In the genomic region with DNA sequence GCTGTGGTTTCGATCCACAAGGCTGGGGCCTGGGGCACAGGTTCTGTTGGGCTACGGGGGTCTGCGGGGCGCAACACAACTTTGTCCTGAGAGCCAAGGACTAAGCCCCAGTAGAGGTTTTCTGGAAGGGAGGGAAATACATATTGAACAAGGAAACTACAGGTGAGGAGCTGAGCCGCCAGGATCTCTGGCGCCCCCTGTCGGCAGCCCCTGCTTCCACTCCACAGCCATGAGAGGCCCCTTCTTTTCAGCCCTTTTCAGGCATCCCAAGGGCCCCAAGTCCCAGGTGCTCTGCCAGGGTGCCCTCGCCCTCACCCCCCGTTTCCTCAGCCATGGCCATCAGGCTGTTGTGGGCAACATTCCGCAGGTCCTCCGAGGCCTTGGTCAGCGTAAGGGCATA, we compare ENCODE assay signal across 11 mouse cellular contexts. TPM values are rescaled to one million over a fixed set of nuclear protein-coding genes. Genes with fewer than 3 reads are reported as not detected.
DNase-seq lines count a peak whose midpoint lies in the region; TF ChIP-seq lines count a peak whose summit lies in the region.
"Not testable (repeated sequence)": the region's sequence is repeated elsewhere in the genome, so short reads cannot be mapped to it uniquely, and the experiment has no call there.
"Had no signal": no experiment of that assay in that cellular context is flagged by ENCODE, and none has a peak within 500 bp of the region (broad histone marks: within the 10 kb centered on the region; RNA-seq: fewer than 3 reads in every experiment).

No protein-coding gene starts in this region.

- not testable (repeated sequence) for H3K79me2 ChIP-seq in heart, adult 2 months (replicated peaks; ENCODE audit: control insufficient read depth, insufficient read depth, low read length)

- not testable (repeated sequence) for H3K27ac ChIP-seq in cortical plate, adult 2 months (ENCODE audit: insufficient read depth, low read length); heart, adult 2 months

- not testable (repeated sequence) for H3K27me3 ChIP-seq in E14TG2a.4 (ENCODE audit: insufficient read depth, low read length); heart, adult 2 months (ENCODE audit: control insufficient read depth, insufficient read depth, low read length)

- peak; percentile 83 for TF ChIP-seq CTCF in E14TG2a.4 (conservative IDR thresholded peaks at IDR 0.05; ENCODE audit: low read length)
- TF ChIP-seq CTCF in cortical plate, adult 2 months (IDR thresholded peaks at IDR 0.05; ENCODE audit: extremely low read depth, insufficient read depth, low read length), result peak; percentile 48
- peak; percentile 82 for TF ChIP-seq CTCF in heart, adult 2 months (IDR thresholded peaks at IDR 0.05)
- TF ChIP-seq CTCF in lung, adult 2 months (IDR thresholded peaks at IDR 0.05; ENCODE audit: insufficient read depth, low read length), result peak; percentile 61

- not testable (repeated sequence) for TF ChIP-seq POLR2A in cortical plate, adult 2 months (IDR thresholded peaks at IDR 0.05; ENCODE audit: extremely low read depth, insufficient read depth, low read length); heart, adult 2 months (IDR thresholded peaks at IDR 0.05; ENCODE audit: insufficient read depth, low read depth, low read length); lung, adult 2 months (IDR thresholded peaks at IDR 0.05; ENCODE audit: borderline replicate concordance, extremely low read depth, low read depth, low read length)

- peaks cover 11% of the 10 kb centered on the region for H3K4me1 ChIP-seq in E14TG2a.4 (replicated peaks; ENCODE audit: low read depth, low read length)
- not testable (repeated sequence) for H3K4me1 ChIP-seq in cortical plate, adult 2 months (ENCODE audit: control insufficient read depth, insufficient read depth, low read length); heart, adult 2 months (ENCODE audit: control insufficient read depth, insufficient read depth, low read length); lung, adult 2 months (ENCODE audit: control insufficient read depth, insufficient read depth, low read length)

- H3K9me3 ChIP-seq in E14TG2a.4 (ENCODE audit: low read length), result not testable (repeated sequence)

- DNase-seq in adrenal gland, postnatal 36 days, result peak; percentile 55 to 76
- peak; percentile 21 to 58 for DNase-seq in heart, adult 2 months
- peak; percentile 57 to 65 for DNase-seq in kidney, postnatal 4 days
- DNase-seq in lung, adult 2 months, result peak; percentile 37
- DNase-seq in retina, postnatal 1 day, result peak; percentile 30
- DNase-seq in thymus, postnatal 25 days, result peak; percentile 40

- intact Hi-C loops in heart, adult 2 months (cut with DNase I), result loop anchor here (2.0 kb wide), 1 partner anchor 81 kb away; no protein-coding TSS in a partner anchor

- WGBS in heart, adult 2 months, result 58% methylated on average over 12 of the region's 12 CpGs
- 61% methylated on average over 12 of the region's 12 CpGs for WGBS in lung, adult 2 months

- H3K36me3 ChIP-seq in E14TG2a.4 (ENCODE audit: insufficient read depth, low read length); heart, adult 2 months (ENCODE audit: control insufficient read depth, insufficient read depth, low read length): not testable (repeated sequence)

- H3K9ac ChIP-seq in heart, adult 2 months (ENCODE audit: low read depth, low read length), result not testable (repeated sequence)

- not testable (repeated sequence) for TF ChIP-seq EP300 in heart, adult 2 months (IDR thresholded peaks at IDR 0.05; ENCODE audit: insufficient read depth, low read depth, low read length)

- not testable (repeated sequence) for H3K4me3 ChIP-seq in E14TG2a.4 (replicated peaks; ENCODE audit: low read length); cortical plate, adult 2 months (ENCODE audit: insufficient read depth, low read length); heart, adult 2 months; lung, adult 2 months (replicated peaks; ENCODE audit: extremely low read depth, low read depth, low read length)

RNA-seq across cellular contexts. Expression of a gene that starts 9.4 kb away (rescaled TPM):
- total RNA-seq in adrenal gland, postnatal 36 days (2021), result 1,000 to 10,000 TPM; 6,006 to 9,312 TPM
- not detected in 2 replicates for polyA plus RNA-seq in cortical plate, adult 2 months (2012; rRNA removed)
- total RNA-seq in heart, adult 2 months (2021), result not detected
- polyA plus RNA-seq in heart, adult 2 months (2012; rRNA removed), result 0.09 and 0.20 TPM in 2 replicates
- 0.19 and 0.27 TPM in 2 replicates for polyA plus RNA-seq in lung, adult 2 months (2012; rRNA removed)
- polyA plus RNA-seq: embryonic facial prominence, embryonic 12.5 days; heart, embryonic 16.5 days; midbrain, embryonic 10.5 days had no signal

RNA-seq across cellular contexts. Expression of a gene that starts 23.0 kb away (rescaled TPM):
- total RNA-seq in adrenal gland, postnatal 36 days (2021), result 10 to 100 TPM; 35.8 to 57.5 TPM
- polyA plus RNA-seq in cortical plate, adult 2 months (2012; rRNA removed), result 80.0 and 80.7 TPM in 2 replicates
- total RNA-seq in heart, adult 2 months (2021), result 1 to 10 TPM; 8.5 to 9.5 TPM
- 14.1 and 17.3 TPM in 2 replicates for polyA plus RNA-seq in heart, adult 2 months (2012; rRNA removed)
- polyA plus RNA-seq in lung, adult 2 months (2012; rRNA removed), result 45.1 and 46.0 TPM in 2 replicates

RNA-seq across cellular contexts. Expression of a gene that starts 23.1 kb away (rescaled TPM):
- total RNA-seq in adrenal gland, postnatal 36 days (2021), result 10 to 100 TPM; 66.9 to 67.3 TPM
- 53.1 and 55.5 TPM in 2 replicates for polyA plus RNA-seq in cortical plate, adult 2 months (2012; rRNA removed)
- total RNA-seq in heart, adult 2 months (2021), result 10 to 100 TPM; 12.4 to 14.2 TPM
- polyA plus RNA-seq in heart, adult 2 months (2012; rRNA removed), result 22.9 and 28.3 TPM in 2 replicates
- polyA plus RNA-seq in lung, adult 2 months (2012; rRNA removed), result 45.6 and 58.1 TPM in 2 replicates

RNA-seq across cellular contexts. Expression of a gene that starts 36.3 kb away (rescaled TPM):
- total RNA-seq in adrenal gland, postnatal 36 days (2021), result 10 to 100 TPM; 59.5 to 59.9 TPM
- polyA plus RNA-seq in cortical plate, adult 2 months (2012; rRNA removed), result 74.0 and 81.2 TPM in 2 replicates
- 10 to 100 TPM; 18.1 to 26.8 TPM for total RNA-seq in heart, adult 2 months (2021)
- 28.9 and 37.7 TPM in 2 replicates for polyA plus RNA-seq in heart, adult 2 months (2012; rRNA removed)
- 77.8 and 94.8 TPM in 2 replicates for polyA plus RNA-seq in lung, adult 2 months (2012; rRNA removed)

RNA-seq across cellular contexts. Expression of a gene that starts 36.4 kb away (rescaled TPM):
- total RNA-seq in adrenal gland, postnatal 36 days (2021), result 10 to 100 TPM; 52.6 to 53.4 TPM
- polyA plus RNA-seq in cortical plate, adult 2 months (2012; rRNA removed), result 56.3 and 65.8 TPM in 2 replicates
- 10 to 100 TPM; 14.9 to 15.8 TPM for total RNA-seq in heart, adult 2 months (2021)
- polyA plus RNA-seq in heart, adult 2 months (2012; rRNA removed), result 12.3 and 15.5 TPM in 2 replicates
- polyA plus RNA-seq in lung, adult 2 months (2012; rRNA removed), result 22.4 and 23.2 TPM in 2 replicates
